Mouse (Mus musculus) brown adipose tissue, adult 24 weeks (tissue): ENCODE measurements around the gene Gsdmc3. TPM values are rescaled to one million over a fixed set of nuclear protein-coding genes. Genes with fewer than 3 reads are reported as not detected.

Experiments used
- polyA plus RNA-seq: library from polyadenylated mRNA; stranded (reverse); fragments of >200 nt; gene quantifications from 2 replicates; pipeline ENCODE4 v1.2.4, GENCODE M21; 2012; ENCODE audit not compliant: missing spikeins, insufficient read depth, insufficient read length

The Gsdmc3 gene
- polyA plus RNA-seq, 1 experiment: not detected

Other genes with a start within 250 kb of the Gsdmc3 start
- gene Gsdmc2, start 33.4 kb downstream of the Gsdmc3 start, polyA plus RNA-seq: not detected in 2 replicates
- not detected in 2 replicates for gene Gsdmc4, start 33.7 kb upstream of the Gsdmc3 start, polyA plus RNA-seq
- gene Fam49b, start 181.9 kb upstream of the Gsdmc3 start, polyA plus RNA-seq: 29.7 and 30.2 TPM in 2 replicates